Mouse (Mus musculus) ovary, adult 18-20 months (tissue): ENCODE results near the gene Ptrh1.

Experiments
- DNase-seq: peaks from one replicate; pipeline ENCODE4 v3.0.0; 2022; ENCODE audit warnings: low spot score, mixed read lengths

Gene Ptrh1

DNA sequence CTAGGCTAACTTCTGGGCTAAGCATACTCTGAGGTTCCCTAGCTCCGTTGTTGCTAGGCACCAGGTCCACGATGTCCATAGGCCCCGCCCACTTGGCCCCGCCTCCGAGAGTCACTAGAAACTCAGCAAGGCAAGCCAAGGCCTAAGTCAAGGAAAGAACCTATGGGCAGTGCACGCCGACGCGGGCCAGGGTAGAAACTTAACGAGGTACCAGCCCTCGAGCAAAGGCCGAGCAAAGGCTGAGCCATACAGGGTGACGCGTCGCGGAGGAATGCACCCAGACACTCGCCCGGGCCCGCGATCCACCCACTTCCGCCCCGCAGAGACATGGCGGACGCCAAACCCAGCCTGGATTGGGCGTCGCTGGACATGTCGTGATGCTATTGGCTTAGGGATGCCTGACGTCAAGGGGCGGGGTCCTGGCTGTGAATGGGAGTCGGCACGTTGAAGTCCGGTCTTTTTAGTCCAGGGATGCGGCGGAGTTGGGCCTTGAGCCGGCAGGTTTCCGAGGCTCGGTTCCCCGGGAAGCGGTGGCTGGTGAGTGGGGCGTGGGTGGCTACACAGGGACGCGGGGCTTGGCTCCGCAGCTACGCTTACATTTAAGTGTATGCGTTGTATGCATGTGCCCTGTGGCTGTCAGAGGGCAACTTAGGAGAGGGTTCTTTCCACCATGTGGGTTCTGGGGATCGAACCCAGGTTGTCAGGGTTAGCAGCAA, at the start of gene Ptrh1, which contains the start of gene Ttc16:
Ptrh1 (plus strand) TSS at position 428 of the 716 bp plus-strand sequence.
Ttc16 (minus strand) TSS at position 275 of the 716 bp plus-strand sequence.
- DNase-seq = peak; percentile 95

DNA sequence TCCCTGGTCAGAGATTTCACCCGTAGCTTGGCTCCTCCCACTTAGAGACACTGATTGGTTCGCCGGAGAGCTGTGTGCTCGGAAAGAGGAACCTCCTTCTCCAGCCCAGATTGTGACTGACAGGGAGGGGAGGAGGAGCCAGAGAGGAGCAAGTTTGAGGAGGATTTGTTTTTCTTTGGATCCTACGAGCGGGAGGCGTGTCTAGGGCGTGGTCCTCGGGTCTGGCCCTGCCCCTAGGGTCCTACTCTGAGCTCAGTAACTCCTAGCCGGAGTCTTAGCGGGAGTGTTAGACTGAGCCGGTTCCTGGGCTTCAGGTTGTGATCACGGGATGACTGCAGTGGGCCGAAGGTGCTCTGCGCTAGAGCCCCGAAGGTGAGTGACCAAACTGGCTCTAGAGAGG, 48.2 kb upstream of the Ptrh1 start:
- DNase-seq = peak; percentile 92

DNA sequence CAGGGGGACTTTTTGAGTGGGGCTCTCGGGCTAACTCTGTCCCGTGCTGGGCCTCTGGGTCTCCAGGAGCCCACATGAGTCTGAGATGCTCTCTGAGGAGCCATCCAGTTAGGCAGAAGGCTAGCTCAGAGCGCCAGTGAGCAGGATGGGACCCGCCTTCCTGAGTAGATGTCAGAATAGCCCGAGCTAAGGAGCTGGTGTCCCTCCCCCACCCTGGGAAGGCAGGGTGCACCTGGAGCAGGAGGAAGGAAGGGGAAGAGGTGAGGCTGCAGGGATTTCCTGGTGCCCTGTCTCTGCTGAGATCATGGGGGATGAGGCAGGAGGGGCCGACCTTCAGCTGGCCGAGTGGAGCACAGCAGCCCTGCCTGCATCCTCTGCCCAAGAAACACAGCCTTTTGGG, 47.1 kb upstream of the Ptrh1 start:
- no peak for DNase-seq

DNA sequence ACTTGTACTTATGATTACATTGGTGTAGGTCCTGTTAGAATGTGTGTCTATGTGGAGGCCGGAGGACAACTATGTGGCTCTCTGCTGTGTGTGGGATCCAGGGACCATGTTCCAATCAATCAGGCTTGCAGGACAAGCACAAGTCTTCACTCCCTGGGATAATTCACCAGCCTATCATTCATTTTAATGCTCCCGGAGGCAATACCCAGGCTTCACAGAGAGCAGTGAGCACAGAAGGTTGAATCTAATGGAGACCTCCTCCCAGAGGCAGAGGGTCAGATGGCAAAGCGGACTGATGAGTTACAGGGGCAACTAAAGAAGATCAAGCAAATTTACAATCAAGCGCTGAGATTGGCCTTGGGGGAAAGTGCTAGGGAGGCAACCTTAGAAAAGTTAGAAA, 46.0 kb upstream of the Ptrh1 start:
- no peak for DNase-seq

DNA sequence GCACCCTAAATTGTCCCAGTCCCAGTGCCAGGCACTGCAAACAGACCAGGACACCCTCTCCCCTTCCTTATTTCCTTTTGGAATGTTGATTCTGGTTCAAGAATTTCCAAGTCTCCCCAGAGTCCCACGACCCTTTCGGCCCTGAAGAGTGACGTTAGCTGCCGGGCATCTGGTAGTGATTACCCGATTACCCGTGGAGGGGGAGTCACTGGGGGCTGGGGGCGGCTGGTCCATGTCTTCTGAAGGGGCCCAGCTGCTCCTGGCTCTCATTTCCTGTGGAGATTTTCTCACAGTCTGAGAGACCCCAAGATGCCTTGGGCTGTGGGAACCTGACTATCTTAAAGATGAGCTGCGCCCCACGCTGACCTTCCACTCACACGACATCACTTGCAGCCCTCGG, 44.7 kb upstream of the Ptrh1 start:
- DNase-seq = no peak

DNA sequence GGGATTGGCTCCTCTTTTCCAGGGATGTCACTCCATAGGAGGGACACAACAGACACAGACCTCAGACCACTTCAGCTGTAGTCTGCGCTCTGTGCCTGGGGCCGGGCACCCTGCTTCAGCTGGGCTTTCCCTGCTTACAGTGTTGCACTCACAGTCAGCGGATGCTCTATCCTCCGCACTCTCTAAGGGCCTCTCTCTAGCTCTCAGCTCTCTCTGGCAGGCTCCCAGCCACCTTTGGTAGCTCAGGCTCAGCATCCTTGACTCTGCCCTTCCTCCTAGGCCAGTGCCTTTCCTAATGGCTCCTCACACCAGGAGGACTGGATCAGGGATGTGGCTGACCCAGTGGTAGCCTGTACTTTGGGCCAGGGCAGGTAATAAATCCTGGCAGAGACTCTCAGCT, 43.7 kb upstream of the Ptrh1 start:
- no peak for DNase-seq

DNA sequence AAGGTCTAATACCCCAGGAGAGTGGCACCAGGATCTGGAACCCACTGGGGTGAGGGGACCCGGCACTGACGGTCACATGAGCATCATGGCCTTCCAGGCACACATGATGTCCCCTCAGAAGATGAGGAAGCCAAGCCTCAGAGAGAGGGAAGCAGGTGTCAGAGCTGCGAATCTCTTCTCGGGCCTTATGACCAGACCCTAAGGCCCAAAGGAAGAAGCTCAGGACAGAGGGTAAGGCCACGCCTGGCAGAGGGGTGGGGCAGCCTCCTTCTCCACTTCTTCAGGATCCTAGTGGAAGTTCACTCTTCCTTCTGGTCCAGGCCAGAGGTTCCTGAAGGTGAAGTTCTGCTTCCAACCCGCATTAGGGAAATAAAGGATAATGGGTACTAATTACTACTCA, 42.9 kb upstream of the Ptrh1 start:
- no peak for DNase-seq

DNA sequence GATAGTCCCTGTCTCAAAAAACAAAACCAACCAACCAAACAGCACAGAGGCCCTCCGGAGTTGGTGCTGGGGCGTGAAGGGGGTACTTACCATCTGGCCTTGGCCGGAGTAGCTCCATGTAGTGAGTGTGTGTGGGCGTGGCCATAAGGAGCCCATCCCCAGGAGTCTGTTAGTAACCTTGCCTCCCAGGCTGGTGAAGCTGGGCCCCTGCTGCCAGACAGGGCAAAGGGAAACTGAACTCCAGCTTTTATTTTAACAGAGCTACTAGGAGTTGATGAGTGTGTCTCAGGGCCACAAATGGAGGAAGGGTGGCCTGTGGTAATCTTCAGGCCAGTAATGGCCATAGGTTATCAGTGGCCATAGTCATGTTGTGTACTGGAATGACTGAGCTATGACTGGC, 41.1 kb upstream of the Ptrh1 start:
- DNase-seq = no peak

DNA sequence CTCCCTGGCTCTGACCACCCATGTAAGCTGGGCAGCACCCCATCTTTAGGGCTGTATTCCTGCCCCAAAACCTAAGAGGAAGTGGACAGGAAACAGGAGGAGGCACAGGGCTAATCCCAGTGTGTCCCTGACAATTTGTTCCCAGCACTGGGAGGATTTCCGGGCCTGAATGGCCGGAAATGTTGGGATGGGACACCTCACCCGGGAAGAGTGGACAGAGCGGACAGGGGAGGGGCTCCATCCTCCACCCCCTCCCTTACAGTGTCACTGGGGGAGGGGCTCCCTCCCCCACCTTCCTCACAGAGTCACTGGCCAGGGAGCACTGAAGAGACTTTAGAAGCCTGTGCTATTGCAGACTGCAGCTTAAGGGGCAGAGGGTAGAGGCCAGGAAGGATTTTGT, 40.7 kb upstream of the Ptrh1 start:
- DNase-seq = no peak

DNA sequence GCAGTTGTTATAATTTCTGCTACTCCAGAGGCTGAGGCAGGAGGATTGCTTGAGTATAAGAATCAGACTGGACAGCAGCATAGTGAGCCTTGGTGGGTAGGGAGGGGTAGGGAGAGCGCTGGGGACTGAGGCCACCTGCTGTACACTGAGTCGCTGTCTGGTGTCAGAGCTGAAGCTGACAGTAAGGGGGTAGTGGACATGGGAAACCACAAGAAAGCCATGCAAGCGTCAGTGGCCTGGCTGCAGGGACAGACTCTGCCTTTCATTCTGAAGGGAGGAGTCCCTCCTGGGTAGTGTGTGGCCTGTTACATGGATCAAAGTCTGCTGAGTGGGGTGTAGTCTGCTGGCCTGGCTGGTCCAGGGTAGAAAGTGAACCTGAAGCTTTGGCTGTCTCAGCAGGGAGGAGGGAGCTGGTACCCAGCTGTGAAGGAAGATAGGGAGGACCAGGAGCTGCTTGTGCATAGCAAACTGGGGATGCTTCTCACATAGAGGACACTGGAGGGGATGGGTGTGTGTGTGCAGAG, 39.2 kb upstream of the Ptrh1 start:
- no peak for DNase-seq

DNA sequence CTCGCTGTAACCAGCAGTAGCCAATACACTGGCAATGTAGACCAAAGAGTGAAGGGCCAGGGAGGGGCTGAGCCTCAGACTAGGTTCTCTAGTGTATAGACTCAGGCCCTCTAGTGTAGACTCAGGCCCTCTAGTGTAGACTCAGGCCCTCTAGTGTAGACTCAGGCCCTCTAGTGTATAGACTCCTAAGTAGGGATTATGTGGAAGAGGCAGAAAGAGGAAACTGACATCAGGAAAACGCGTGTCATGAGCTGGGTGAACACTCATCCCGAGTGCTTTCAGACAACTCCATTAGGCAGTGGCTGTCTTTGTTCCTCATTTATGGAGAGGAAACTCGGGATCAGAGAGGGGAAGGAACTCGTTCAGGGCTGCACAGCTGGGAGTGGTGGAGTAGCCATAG, 38.6 kb upstream of the Ptrh1 start:
- DNase-seq = no peak

DNA sequence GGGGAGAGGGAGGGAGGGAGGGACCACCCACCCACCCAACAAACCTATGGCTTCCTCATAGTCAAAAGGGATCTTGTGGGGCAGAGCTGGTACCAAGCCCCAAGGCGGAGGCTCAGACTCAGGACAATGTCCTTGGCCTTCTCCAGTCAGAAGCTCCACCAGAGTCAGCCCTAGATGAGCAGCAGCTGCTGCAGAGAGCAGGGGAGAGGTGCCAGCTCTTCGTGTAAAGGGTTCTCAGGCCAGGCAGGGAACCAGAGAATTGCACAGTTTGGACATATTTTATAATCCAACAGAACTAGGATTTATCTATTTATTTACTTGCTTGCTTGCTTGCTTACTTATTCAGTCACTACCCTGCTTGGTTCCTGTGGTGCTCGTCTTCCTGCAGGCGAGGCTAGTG, 36.3 kb upstream of the Ptrh1 start:
- no peak for DNase-seq

DNA sequence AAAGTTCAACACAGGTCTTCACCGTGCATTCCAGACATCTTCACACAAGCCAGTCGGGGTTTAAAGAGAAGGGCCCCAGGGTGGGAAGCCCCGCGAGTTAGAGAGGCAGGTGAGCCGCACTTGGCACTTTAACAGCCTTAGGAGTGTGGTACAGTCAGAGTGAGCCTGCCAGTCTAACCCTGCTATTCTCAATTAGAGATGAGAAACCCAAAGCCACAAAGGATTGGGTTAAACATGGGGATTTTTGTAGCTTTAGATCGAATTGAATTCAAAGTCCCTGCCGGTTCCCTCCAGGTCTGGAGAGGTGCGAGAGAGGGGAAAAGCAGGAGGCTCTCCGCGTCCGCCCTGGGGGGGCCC, 34.7 kb upstream of the Ptrh1 start, which contains the start of gene 6330409D20Rik:
6330409D20Rik (minus strand) TSS at position 101 of the 357 bp plus-strand sequence.
- DNase-seq = no peak

DNA sequence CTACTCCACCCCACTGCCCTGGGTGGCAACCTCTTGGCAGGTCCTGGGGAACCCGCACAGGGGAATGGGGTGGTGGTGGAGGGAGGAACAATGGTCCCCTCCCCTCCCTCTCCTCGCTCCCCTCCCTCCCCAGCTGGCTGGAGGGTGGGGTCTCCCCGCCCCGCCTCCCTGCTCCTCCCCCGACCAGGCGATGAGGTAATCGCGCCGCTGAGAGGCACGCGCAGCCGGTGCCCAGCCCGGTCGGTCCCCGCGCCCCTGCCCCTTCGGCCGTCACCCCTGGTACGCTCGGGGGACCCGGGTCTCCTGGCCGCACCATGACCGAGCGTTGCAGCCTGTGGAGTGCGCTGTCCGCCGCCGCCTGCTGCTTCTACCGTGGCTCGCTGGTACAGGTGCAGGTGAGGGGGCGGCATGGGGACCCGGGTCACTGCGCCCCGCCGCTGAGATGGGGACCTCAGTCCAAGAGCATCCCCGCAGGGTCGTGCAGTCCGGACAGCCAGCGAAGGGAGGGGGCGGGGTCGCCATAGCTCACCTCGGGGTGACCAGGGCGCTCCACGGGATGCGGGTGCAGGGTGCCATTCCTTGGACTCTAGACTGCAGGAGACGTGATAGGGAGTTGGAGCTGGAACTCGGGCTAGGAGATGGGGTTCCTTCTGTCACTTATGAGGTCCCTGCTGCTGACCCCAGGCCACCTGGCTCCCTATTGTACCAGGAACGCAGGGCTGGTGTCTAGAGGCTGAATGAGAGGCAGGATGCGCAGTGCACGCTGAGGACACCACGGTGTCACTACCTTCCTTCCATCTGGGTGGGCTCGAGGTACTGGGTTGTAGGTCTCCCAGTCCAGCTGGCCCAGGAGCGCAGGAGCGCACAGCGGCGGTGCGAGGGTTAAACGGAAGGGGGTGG, 34.1 kb upstream of the Ptrh1 start:
- no peak for DNase-seq

DNA sequence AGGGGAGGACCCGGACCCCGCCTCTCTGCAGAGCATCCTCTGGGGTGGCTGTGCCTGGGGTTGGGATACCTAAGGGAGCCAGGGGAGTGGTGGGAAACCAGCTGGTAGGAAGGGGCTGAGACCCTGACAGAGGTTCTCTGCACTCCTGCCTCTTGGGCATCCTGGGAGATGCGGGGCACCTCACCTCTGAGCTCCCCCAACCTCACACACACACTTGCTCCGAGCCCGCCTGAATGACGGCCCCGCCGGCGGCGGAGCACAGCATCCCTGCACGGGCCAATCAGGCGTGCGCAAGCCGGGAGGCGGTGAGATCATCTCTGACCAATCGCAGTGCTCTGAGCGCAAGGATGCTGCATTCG, 33.4 kb upstream of the Ptrh1 start:
- DNase-seq = no peak

DNA sequence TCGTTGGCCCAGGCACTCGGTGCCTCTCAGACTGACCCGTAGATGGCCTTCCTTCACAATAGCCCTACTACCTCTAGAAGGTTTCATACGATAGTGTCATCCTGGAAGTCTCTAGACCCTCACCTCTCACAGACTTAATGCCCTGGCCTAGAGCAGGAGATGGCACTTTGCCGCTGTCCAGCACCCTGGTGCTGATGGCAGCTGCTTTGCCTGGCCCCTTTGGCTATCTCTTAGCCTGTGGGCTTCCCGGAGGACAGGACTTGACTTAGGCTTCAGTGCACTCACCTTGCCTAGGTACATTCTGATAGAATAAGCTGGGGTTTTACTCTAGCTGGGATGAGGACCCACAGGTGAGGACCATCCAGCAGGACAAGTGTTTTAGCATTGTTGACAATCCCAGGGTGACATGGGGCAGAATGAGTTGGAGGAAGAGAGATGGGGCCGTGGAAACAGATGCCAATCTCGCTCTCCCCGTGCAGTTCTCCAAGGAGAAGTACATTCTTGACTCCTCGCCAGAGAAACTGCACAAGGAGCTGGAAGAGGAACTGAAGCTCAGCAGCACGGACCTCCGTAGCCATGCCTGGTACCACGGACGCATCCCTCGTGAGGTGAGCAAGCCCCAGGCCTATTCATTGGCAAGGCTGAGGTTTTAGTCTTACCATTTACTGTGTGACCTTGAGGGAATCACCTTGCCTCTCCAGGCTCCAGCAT, 31.2 kb upstream of the Ptrh1 start:
- no peak for DNase-seq

DNA sequence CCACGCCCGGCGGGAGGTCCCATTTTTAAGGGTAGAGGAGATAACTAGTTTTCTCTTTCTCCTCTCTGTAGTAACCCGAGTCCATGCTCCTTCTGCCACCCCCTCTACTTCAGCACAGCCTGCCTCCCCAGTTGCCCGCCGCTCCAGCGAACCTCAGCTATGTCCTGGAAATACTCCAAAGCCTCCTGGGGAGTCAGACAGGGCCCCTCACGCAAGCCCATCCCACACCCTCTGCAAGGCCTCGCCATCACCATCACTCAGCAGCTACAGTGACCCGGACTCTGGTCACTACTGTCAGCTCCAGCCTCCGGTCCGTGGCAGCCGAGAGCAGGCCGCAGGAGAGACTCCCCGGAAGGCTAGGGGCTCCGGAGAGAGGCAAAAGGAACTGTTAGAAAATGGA, 26.5 kb upstream of the Ptrh1 start:
- DNase-seq = no peak

DNA sequence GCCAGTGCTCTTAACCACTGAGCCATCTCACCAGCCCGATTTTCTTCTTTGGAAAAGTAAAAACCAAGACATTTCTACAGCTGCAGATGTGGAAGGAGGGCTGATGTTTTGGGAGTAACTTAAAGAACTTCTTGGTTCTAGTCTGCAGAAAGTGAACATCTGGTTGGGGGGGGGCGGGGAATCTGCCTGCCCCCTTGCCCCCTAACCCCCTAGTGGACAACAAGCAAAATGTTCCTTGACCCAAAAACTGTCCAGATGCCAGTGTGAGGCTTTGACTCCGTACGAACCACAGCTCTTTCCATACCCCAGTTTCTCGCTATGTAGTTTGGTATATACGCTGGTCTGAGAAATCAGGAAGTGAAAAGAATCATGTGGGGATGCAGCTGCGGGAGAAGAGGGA, 25.4 kb upstream of the Ptrh1 start:
- DNase-seq = no peak

DNA sequence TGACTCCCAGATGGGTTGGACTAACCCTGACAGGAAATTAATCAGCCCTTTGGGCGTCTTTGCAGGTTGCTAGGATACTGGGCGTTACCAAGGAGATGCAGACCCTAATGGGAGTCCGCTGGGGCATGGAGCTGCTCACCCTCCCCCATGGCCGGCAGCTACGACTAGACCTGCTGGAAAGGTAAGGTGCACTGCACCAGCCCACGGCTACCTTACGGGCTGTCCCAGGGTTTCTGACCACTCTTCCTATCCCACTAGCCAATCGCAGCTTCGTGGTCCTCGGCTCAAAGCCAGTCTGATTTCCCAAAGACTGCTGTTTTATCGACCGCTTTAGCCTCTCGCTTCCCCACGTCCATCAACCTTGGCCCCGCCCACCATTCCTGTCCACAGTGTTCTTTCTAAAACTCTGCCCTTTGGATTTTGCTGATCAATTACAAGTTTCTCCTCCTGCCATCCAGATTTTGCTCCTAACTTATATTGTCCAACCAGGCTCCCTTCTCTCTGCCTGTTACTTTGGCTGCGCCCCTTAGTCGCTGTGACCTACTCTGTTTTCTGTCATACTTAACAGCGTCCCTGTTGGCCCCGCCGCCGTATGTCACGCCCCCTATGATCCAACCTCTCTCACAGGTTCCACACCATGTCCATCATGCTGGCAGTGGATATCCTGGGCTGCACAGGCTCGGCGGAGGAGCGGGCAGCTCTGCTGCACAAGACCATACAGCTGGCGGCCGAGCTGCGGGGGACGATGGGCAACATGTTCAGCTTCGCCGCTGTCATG, 24.5 kb upstream of the Ptrh1 start:
- DNase-seq = peak; percentile 48

DNA sequence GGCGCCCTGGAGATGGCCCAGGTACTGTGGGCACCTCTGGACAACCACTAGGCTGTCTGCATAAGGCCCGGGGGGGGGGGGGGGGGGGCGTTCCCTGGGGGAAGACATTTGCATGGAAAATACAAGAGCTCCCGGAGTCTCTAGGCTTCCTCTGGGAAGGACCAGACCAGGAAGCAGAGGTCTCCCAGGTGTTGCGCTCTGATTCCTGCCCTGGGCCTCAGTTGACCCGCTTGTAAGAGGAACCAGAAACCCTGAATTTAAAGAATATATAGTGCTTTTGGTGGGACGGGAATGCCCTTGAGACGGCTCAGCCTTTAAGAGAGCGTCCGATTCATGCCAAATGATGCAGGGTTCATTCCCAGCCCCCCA, 23.9 kb upstream of the Ptrh1 start:
- no peak for DNase-seq

DNA sequence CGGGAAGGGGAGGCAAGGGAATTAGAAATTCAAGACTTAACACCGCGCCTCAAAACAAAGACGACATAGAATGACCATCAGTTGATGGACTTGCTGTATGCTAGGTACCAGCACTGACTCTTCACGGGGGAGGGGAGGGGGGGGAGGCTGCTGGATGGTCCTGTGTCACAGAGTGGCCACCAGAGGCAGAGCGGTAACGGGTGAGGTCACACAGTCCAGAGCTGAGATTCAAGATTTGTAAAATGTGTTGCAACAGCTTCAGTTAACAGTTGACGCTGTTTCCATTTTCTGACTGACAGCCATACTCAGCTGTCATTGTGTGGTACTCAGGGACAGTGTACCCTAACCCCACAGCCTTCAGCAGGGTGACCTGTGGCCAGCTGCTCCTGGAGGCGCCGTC, 23.4 kb upstream of the Ptrh1 start:
- no peak for DNase-seq

DNA sequence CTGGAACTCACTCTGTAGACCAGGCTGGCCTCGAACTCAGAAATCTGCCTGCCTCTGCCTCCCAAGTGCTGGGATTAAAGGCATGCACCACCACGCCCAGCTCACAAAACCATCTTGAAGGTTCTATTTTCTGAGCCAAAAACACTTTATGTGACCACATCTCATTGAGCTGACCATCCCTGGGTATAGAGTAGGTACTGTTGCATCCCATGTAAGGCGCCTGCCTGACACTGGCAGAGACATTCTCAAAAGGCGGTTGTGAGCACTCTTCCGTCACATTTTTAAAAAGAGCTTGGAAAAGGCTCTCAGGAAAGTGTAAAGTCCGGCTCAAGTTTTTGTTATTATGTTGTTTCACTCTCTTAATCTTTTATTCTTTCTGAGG, 18.9 kb upstream of the Ptrh1 start:
- DNase-seq = no peak
